Mouse (Mus musculus): ENCODE data around the gene Mapk1. TPM values are rescaled to one million over a fixed set of nuclear protein-coding genes. Genes with fewer than 3 reads are reported as not detected.

Mapk1 gene
- polyA plus RNA-seq (2021), result 142 TPM

GRCm38 (mm10) chr16:16983131-16983533, at the start of gene Mapk1:
TSS of gene Mapk1 (plus strand) at chr16:16983382.
- in situ Hi-C loops (cut with MboI; ENCODE audit: low pct_unique_long_range_greater_than_20kb), result no loop called here
- no peaks in the 10 kb centered on the region for H3K27me3 ChIP-seq
- ChIA-PET CTCF (no interaction called here), POLR2A (no interaction called here)
- ATAC-seq (peak; percentile 97), DNase-seq (ENCODE audit: low read depth, low spot score) (peak; percentile 73)
- no peak for TF ChIP-seq CTCF (IDR thresholded peaks at IDR 0.05)

DNA sequence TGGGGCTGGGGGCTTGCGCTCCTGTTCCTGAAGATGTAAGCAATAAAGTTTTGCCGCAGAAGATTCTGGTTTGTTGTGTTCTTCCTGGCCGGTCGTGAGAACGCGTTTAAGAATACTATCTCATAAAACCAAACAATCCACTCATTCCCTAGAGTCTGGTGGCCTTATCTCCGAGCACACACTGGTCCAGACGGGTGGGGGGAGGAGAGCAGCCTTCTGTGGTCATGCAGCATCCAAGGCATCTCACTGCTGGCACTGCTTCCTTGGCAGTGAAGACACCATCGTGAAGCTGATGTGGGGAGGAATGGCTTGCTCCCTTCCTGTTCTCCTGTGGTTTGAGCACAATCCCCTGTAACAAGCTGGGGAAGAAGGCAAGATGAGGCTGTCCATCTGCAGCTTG, 43.6 kb upstream of the Mapk1 start:
- no peaks in the 10 kb centered on the region for H3K27me3 ChIP-seq
- POLR2A ChIA-PET, result no interaction called here
- in situ Hi-C loops (cut with MboI; ENCODE audit: low pct_unique_long_range_greater_than_20kb), result no loop called here
- DNase-seq (ENCODE audit: low read depth, low spot score), result no peak
- TF ChIP-seq CTCF (IDR thresholded peaks at IDR 0.05), result no peak
- ATAC-seq, result no peak
- CTCF ChIA-PET, result no interaction called here

- POLR2A ChIA-PET, result no interaction called here
Observed at GRCm38 (mm10) chr16:16941078-16941477, 42.1 kb upstream of the Mapk1 start.

GRCm38 (mm10) chr16:16958575-16958974, 24.6 kb upstream of the Mapk1 start:
- H3K27me3 ChIP-seq, result peaks cover 31% of the 10 kb centered on the region
- in situ Hi-C loops (cut with MboI; ENCODE audit: low pct_unique_long_range_greater_than_20kb), result no loop called here
- ChIA-PET CTCF (no interaction called here), POLR2A (no interaction called here)
- DNase-seq (ENCODE audit: low read depth, low spot score) (no peak), ATAC-seq (no peak)
- no peak for TF ChIP-seq CTCF (IDR thresholded peaks at IDR 0.05)

More at GRCm38 (mm10) chr16:16941078-16941477, 42.1 kb upstream of the Mapk1 start:
- H3K27me3 ChIP-seq, result peaks cover under 1% of the 10 kb centered on the region
- TF ChIP-seq CTCF (IDR thresholded peaks at IDR 0.05), result no peak
- in situ Hi-C loops (cut with MboI; ENCODE audit: low pct_unique_long_range_greater_than_20kb), result no loop called here
- DNase-seq (ENCODE audit: low read depth, low spot score) (no peak), ATAC-seq (no peak)
- CTCF ChIA-PET, result interaction anchor here (1.1 kb wide), 1 partner anchor 10 kb away, joined by 3 read pairs; no protein-coding TSS in a partner anchor

- POLR2A ChIA-PET, result no interaction called here
- TF ChIP-seq CTCF (IDR thresholded peaks at IDR 0.05), result no peak
Observed at GRCm38 (mm10) chr16:16959907-16960306, 23.3 kb upstream of the Mapk1 start.

DNA sequence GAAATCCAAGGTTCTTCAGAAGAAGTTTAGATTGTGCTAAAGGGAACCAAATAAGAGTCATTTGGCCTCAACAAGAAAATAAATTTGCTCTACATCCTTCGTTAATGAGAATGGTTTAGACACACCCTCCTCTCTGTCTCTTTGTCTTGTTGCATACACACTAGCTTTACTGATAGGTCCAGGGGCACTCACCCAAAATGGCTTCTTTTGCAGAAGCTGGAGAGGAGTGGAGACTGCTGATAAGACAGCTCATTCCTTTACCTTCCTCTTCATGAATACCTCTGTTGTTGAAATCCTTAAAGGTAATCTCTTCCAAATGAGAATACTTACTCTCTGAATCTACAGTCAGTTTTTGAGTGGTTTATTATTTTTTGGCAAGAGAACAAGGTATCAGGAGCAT, 18.0 kb upstream of the Mapk1 start:
- ChIA-PET POLR2A (no interaction called here), CTCF (no interaction called here)
- no peak for TF ChIP-seq CTCF (IDR thresholded peaks at IDR 0.05)
- peaks cover 52% of the 10 kb centered on the region for H3K27me3 ChIP-seq
- in situ Hi-C loops (cut with MboI; ENCODE audit: low pct_unique_long_range_greater_than_20kb), result no loop called here
- DNase-seq (ENCODE audit: low read depth, low spot score), result no peak
- no peak for ATAC-seq

More at GRCm38 (mm10) chr16:16959907-16960306, 23.3 kb upstream of the Mapk1 start:
- CTCF ChIA-PET, result no interaction called here
- DNase-seq (ENCODE audit: low read depth, low spot score) (no peak), ATAC-seq (no peak)
- peaks cover 33% of the 10 kb centered on the region for H3K27me3 ChIP-seq
- in situ Hi-C loops (cut with MboI; ENCODE audit: low pct_unique_long_range_greater_than_20kb), result no loop called here

DNA sequence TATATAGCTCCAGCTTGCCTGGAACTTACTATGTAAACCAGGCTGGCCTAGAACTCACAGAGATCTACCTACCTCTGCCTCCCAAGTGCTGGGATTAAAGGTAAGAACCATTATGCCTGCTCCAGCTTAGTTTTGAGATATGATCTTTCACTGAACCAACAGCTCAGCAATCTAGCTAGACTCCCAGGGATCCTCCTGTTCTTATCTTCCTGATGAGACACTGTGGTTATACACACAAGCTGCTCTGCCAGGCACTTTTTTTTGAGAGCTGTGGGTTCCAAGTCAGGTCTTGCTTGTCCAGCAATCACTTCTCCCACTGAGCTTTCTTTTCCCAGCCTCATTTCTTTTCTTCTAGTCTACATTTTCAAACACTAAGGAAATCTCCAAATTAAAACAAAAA, 16.9 kb upstream of the Mapk1 start:
- no peak for TF ChIP-seq CTCF (IDR thresholded peaks at IDR 0.05)
- CTCF ChIA-PET, result interaction anchor here (1.1 kb wide), 1 partner anchor 15 kb away, joined by 3 read pairs; no protein-coding TSS in a partner anchor
- H3K27me3 ChIP-seq, result peaks cover 49% of the 10 kb centered on the region
- in situ Hi-C loops (cut with MboI; ENCODE audit: low pct_unique_long_range_greater_than_20kb), result no loop called here
- POLR2A ChIA-PET, result interaction anchor here (0.6 kb wide), 1 partner anchor 615 kb away, joined by 3 read pairs; no protein-coding TSS in a partner anchor
- DNase-seq (ENCODE audit: low read depth, low spot score) (no peak), ATAC-seq (no peak)

GRCm38 (mm10) chr16:16978061-16978460, 5.1 kb upstream of the Mapk1 start:
- no peak for ATAC-seq
- no peak for TF ChIP-seq CTCF (IDR thresholded peaks at IDR 0.05)
- ChIA-PET POLR2A (no interaction called here), CTCF (no interaction called here)
- peaks cover 6% of the 10 kb centered on the region for H3K27me3 ChIP-seq
- in situ Hi-C loops (cut with MboI; ENCODE audit: low pct_unique_long_range_greater_than_20kb), result no loop called here
- DNase-seq (ENCODE audit: low read depth, low spot score), result no peak

- CTCF ChIA-PET, result no interaction called here
- POLR2A ChIA-PET, result no interaction called here
- no peak for DNase-seq (ENCODE audit: low read depth, low spot score)
- in situ Hi-C loops (cut with MboI; ENCODE audit: low pct_unique_long_range_greater_than_20kb), result no loop called here
- H3K27me3 ChIP-seq, result peaks cover 6% of the 10 kb centered on the region
- ATAC-seq, result no peak
- no peak for TF ChIP-seq CTCF (IDR thresholded peaks at IDR 0.05)
Observed at GRCm38 (mm10) chr16:16978765-16979164, 4.4 kb upstream of the Mapk1 start.

GRCm38 (mm10) chr16:16982636-16983035, 546 bp upstream of the Mapk1 start:
- ATAC-seq, result no peak
- in situ Hi-C loops (cut with MboI; ENCODE audit: low pct_unique_long_range_greater_than_20kb), result no loop called here
- ChIA-PET CTCF (no interaction called here), POLR2A (no interaction called here)
- DNase-seq (ENCODE audit: low read depth, low spot score), result no peak
- no peak for TF ChIP-seq CTCF (IDR thresholded peaks at IDR 0.05)
- no peaks in the 10 kb centered on the region for H3K27me3 ChIP-seq

- H3K27me3 ChIP-seq, result no peaks in the 10 kb centered on the region
- in situ Hi-C loops (cut with MboI; ENCODE audit: low pct_unique_long_range_greater_than_20kb), result no loop called here
- peak; percentile 48 for ATAC-seq
- TF ChIP-seq CTCF (IDR thresholded peaks at IDR 0.05), result no peak
- POLR2A ChIA-PET, result interaction anchor here (0.7 kb wide), 1 partner anchor 11 kb away, joined by 4 read pairs; no protein-coding TSS in a partner anchor
- CTCF ChIA-PET, result no interaction called here
- DNase-seq (ENCODE audit: low read depth, low spot score), result no peak
Observed at GRCm38 (mm10) chr16:16983534-16984422, 596 bp downstream of the Mapk1 start.

All from Patski (cell line).